Mouse (Mus musculus): Measurements from ENCODE around the gene Gm3500. TPM values are rescaled to one million over a fixed set of nuclear protein-coding genes. Genes with fewer than 3 reads are reported as not detected.

Gene Gm3500
- polyA plus RNA-seq (2012) = not detected in 2 replicates

GRCm38 (mm10) chr14:5388949-5389348 lies at the start of gene Gm3500:
Gene Gm3500, minus strand, starts transcription at chr14:5389049.

DNA sequence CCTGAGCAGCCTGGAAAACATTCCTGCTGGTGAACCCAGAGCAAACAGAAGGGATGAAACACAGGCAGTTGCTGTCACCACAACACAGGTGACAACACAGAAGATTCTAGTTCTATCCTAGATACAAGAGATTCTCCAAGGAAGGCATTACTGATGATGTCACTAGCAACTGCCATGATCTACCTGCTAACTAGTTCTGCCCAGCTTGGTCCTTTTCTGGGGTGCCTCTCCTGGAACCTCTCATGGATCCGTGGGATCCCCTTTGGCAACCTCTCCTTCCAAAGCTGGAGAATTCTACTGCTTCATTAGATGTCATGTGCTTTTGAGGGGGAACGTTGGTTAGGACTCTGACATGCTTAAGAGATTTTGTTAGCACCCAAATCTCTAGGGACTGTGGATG lies 54.0 kb downstream of the Gm3500 start, which contains the start of gene Gm3542:
Gene Gm3542 (minus strand): TSS at position 101 of the 400 bp plus-strand sequence.

Other genes with a start within 250 kb of the Gm3500 start
- gene Gm3317, start 224.5 kb downstream of the Gm3500 start, polyA plus RNA-seq (2012) = not detected in 2 replicates
- gene Gm8271, start 203.3 kb downstream of the Gm3500 start, polyA plus RNA-seq (2012) = not detected in 2 replicates
- gene Gm3526, start 128.5 kb downstream of the Gm3500 start, polyA plus RNA-seq (2012) = not detected in 2 replicates
- not detected in 2 replicates for gene Gm3542, start 54.1 kb downstream of the Gm3500 start, polyA plus RNA-seq (2012)
- gene Gm3194, start 66.4 kb upstream of the Gm3500 start, polyA plus RNA-seq (2012) = not detected in 2 replicates
- gene Gm8246, start 88.8 kb upstream of the Gm3500 start, polyA plus RNA-seq (2012) = not detected in 2 replicates
- not detected in 2 replicates for gene Gm3187, start 95.2 kb upstream of the Gm3500 start, polyA plus RNA-seq (2012)
- gene Gm3488, start 112.6 kb upstream of the Gm3500 start, polyA plus RNA-seq (2012) = not detected in 2 replicates
- not detected in 2 replicates for gene Gm3532, start 149.4 kb upstream of the Gm3500 start, polyA plus RNA-seq (2012)
- gene Gm8265, start 244.0 kb upstream of the Gm3500 start, polyA plus RNA-seq (2012) = not detected in 2 replicates

Data from megakaryocyte-erythroid progenitor cell, adult 5 weeks (primary cell).